Comparison of ENCODE assay signal across 29 mouse cellular contexts in genomic region chr19:45847733-45848093, GRCm38 (mm10). TPM values are rescaled to one million over a fixed set of nuclear protein-coding genes. Genes with fewer than 3 reads are reported as not detected.
A peak's percentile ranks its signal among the peaks of the same experiment; 100 is the strongest.
DNase-seq lines count a peak whose midpoint lies in the region; ATAC-seq and TF ChIP-seq lines count a peak whose summit lies in the region.
"Had no signal": no experiment of that assay in that cellular context is flagged by ENCODE, and none has a peak within 500 bp of the region (broad histone marks: within the 10 kb centered on the region; RNA-seq: fewer than 3 reads in every experiment).

No protein-coding gene starts in this region.

- no peak overlapping the region for H3K4me2 ChIP-seq in lung, postnatal 0 days (replicated peaks; ENCODE audit: low read depth, low read length)
- H3K4me2 ChIP-seq in embryonic facial prominence, embryonic 14.5 days (ENCODE audit: low read depth, low read length), result no peak overlapping the region
- H3K4me2 ChIP-seq in limb, embryonic 14.5 days (replicated peaks; ENCODE audit: low read depth, low read length, severe bottlenecking), result no peak overlapping the region
- H3K4me2 ChIP-seq in midbrain, embryonic 14.5 days (ENCODE audit: low read length), result no peak overlapping the region
- H3K4me2 ChIP-seq: forebrain, embryonic 12.5 days; forebrain, embryonic 15.5 days; heart, embryonic 12.5 days; heart, embryonic 15.5 days; hindbrain, embryonic 13.5 days had no signal

- TF ChIP-seq POLR2A in limb, embryonic 14.5 days (IDR thresholded peaks at IDR 0.05; ENCODE audit: borderline replicate concordance, extremely low read depth, insufficient read depth, insufficient read length), result no peak

- TF ChIP-seq CTCF in layer of hippocampus, adult 2 months (conservative IDR thresholded peaks at IDR 0.05), result no peak
- TF ChIP-seq CTCF in lung, postnatal 0 days (IDR thresholded peaks at IDR 0.05), result no peak

- no peak overlapping the region for H3K9ac ChIP-seq in lung, postnatal 0 days (replicated peaks; ENCODE audit: low read depth)
- no peak overlapping the region for H3K9ac ChIP-seq in embryonic facial prominence, embryonic 14.5 days (ENCODE audit: low read depth, low read length)
- H3K9ac ChIP-seq in limb, embryonic 14.5 days (ENCODE audit: low read depth, low read length, severe bottlenecking), result no peak overlapping the region
- H3K9ac ChIP-seq in midbrain, embryonic 14.5 days (replicated peaks; ENCODE audit: low read length), result no peak overlapping the region
- H3K9ac ChIP-seq: forebrain, embryonic 12.5 days; forebrain, embryonic 15.5 days; heart, embryonic 12.5 days; heart, embryonic 15.5 days; hindbrain, embryonic 13.5 days had no signal

- H3K36me3 ChIP-seq in lung, postnatal 0 days (ENCODE audit: insufficient read depth, low read length), result no peaks in the 10 kb centered on the region
- no peaks in the 10 kb centered on the region for H3K36me3 ChIP-seq in embryonic facial prominence, embryonic 14.5 days (ENCODE audit: control insufficient read depth, insufficient read depth, low read length)
- no peaks in the 10 kb centered on the region for H3K36me3 ChIP-seq in limb, embryonic 14.5 days (ENCODE audit: control insufficient read depth, insufficient read depth, low read length)
- no peaks in the 10 kb centered on the region for H3K36me3 ChIP-seq in midbrain, embryonic 14.5 days (ENCODE audit: control insufficient read depth, insufficient read depth, low read length)
- H3K36me3 ChIP-seq: forebrain, embryonic 12.5 days; forebrain, embryonic 15.5 days; heart, embryonic 12.5 days; heart, embryonic 15.5 days; hindbrain, embryonic 10.5 days; hindbrain, embryonic 13.5 days had no signal

- peak overlapping the region; percentile 8; the same call in 1 of the 2 replicates for H3K27ac ChIP-seq in layer of hippocampus, adult 2 months
- no peak overlapping the region for H3K27ac ChIP-seq in lung, postnatal 0 days (ENCODE audit: low read length)
- H3K27ac ChIP-seq in embryonic facial prominence, embryonic 14.5 days (replicated peaks; ENCODE audit: low read depth, low read length), result peak overlapping the region; percentile 79
- H3K27ac ChIP-seq in limb, embryonic 14.5 days (replicated peaks; ENCODE audit: low read depth, low read length), result peak overlapping the region; percentile 35
- no peak overlapping the region for H3K27ac ChIP-seq in midbrain, embryonic 14.5 days (replicated peaks; ENCODE audit: low read depth, low read length)
- H3K27ac ChIP-seq: forebrain, embryonic 12.5 days; forebrain, embryonic 15.5 days; heart, embryonic 15.5 days; hindbrain, embryonic 10.5 days; hindbrain, embryonic 13.5 days had no signal

- 65% methylated on average over 4 of the region's 4 CpGs for whole genome bisulfite sequencing in lung, postnatal 0 days
- WGBS in embryonic facial prominence, embryonic 14.5 days, result 60% methylated on average over 4 of the region's 4 CpGs
- WGBS in limb, embryonic 14.5 days, result 65% methylated on average over 4 of the region's 4 CpGs
- WGBS in midbrain, embryonic 14.5 days, result 84% methylated on average over 4 of the region's 4 CpGs

- no peaks in the 10 kb centered on the region for H3K4me1 ChIP-seq in lung, postnatal 0 days (ENCODE audit: insufficient read depth, low read depth, low read length)
- peaks cover 11% of the 10 kb centered on the region for H3K4me1 ChIP-seq in embryonic facial prominence, embryonic 14.5 days (ENCODE audit: control insufficient read depth, insufficient read depth, low read length)
- H3K4me1 ChIP-seq in limb, embryonic 14.5 days (ENCODE audit: control insufficient read depth, insufficient read depth, low read length), result peaks cover 2% of the 10 kb centered on the region; the same call in 1 of the 2 replicates
- no peaks in the 10 kb centered on the region for H3K4me1 ChIP-seq in midbrain, embryonic 14.5 days (ENCODE audit: control insufficient read depth, insufficient read depth, low read length)

- no peak overlapping the region for H3K4me3 ChIP-seq in layer of hippocampus, adult 2 months
- H3K4me3 ChIP-seq in lung, postnatal 0 days (ENCODE audit: low read depth, low read length), result no peak overlapping the region
- H3K4me3 ChIP-seq in embryonic facial prominence, embryonic 14.5 days (ENCODE audit: low read depth, low read length), result no peak overlapping the region
- H3K4me3 ChIP-seq in limb, embryonic 14.5 days (replicated peaks; ENCODE audit: low read length), result no peak overlapping the region
- H3K4me3 ChIP-seq in midbrain, embryonic 14.5 days (replicated peaks; ENCODE audit: low read depth, low read length), result no peak overlapping the region
- H3K4me3 ChIP-seq: erythroblast, embryonic 14.5 days; forebrain, embryonic 12.5 days; forebrain, embryonic 15.5 days; heart, embryonic 12.5 days; heart, embryonic 15.5 days; hindbrain, embryonic 10.5 days; hindbrain, embryonic 13.5 days had no signal

- no peaks in the 10 kb centered on the region for H3K27me3 ChIP-seq in lung, postnatal 0 days (replicated peaks; ENCODE audit: insufficient read depth, low read length)
- no peaks in the 10 kb centered on the region for H3K27me3 ChIP-seq in embryonic facial prominence, embryonic 14.5 days (replicated peaks; ENCODE audit: control insufficient read depth, insufficient read depth, low read length)
- H3K27me3 ChIP-seq in limb, embryonic 14.5 days (ENCODE audit: control insufficient read depth, insufficient read depth, low read length), result no peaks in the 10 kb centered on the region
- no peaks in the 10 kb centered on the region for H3K27me3 ChIP-seq in midbrain, embryonic 14.5 days (ENCODE audit: control insufficient read depth, insufficient read depth, low read length)
- H3K27me3 ChIP-seq: forebrain, embryonic 12.5 days; forebrain, embryonic 15.5 days; heart, embryonic 12.5 days; heart, embryonic 15.5 days; hindbrain, embryonic 13.5 days had no signal

- H3K9me3 ChIP-seq in lung, postnatal 0 days (ENCODE audit: low read length), result no peaks in the 10 kb centered on the region
- no peaks in the 10 kb centered on the region for H3K9me3 ChIP-seq in embryonic facial prominence, embryonic 14.5 days (ENCODE audit: control insufficient read depth, low read length)
- H3K9me3 ChIP-seq in limb, embryonic 14.5 days (ENCODE audit: control insufficient read depth, low read length), result no peaks in the 10 kb centered on the region
- no peaks in the 10 kb centered on the region for H3K9me3 ChIP-seq in midbrain, embryonic 14.5 days (ENCODE audit: control insufficient read depth, low read length)
- H3K9me3 ChIP-seq: forebrain, embryonic 12.5 days; forebrain, embryonic 15.5 days; heart, embryonic 12.5 days; heart, embryonic 15.5 days; hindbrain, embryonic 10.5 days; hindbrain, embryonic 13.5 days had no signal

- ATAC-seq in lung, postnatal 0 days, result peak; percentile 91
- no peak for ATAC-seq in embryonic facial prominence, embryonic 14.5 days (ENCODE audit: low read depth)
- no peak for ATAC-seq in limb, embryonic 14.5 days (ENCODE audit: low FRiP score, low read depth)
- ATAC-seq in megakaryocyte-erythroid progenitor cell, adult 5-6 weeks (replicated peaks; ENCODE audit: low FRiP score, low TSS enrichment, poor library complexity, severe bottlenecking), result no peak
- ATAC-seq in midbrain, embryonic 14.5 days (ENCODE audit: low FRiP score, low TSS enrichment), result no peak
- ATAC-seq: CD4-positive, CD25-positive, alpha-beta regulatory T cell, adult 4 months; forebrain, embryonic 15.5 days; hindbrain, embryonic 16.5 days had no signal

- no peak for DNase-seq in layer of hippocampus, adult 2 months (ENCODE audit: low spot score in 2 of 2)
- DNase-seq in layer of hippocampus, adult 9-11 months, result no peak
- DNase-seq in lung, postnatal 0 days (ENCODE audit: low spot score), result peak; percentile 57
- no peak for DNase-seq in lung, postnatal 36 days
- DNase-seq in embryonic facial prominence, embryonic 14.5 days (ENCODE audit: low spot score), result no peak
- no peak for DNase-seq in limb, embryonic 14.5 days (ENCODE audit: low spot score)
- no peak for DNase-seq in midbrain, embryonic 14.5 days
- DNase-seq: adrenal gland, postnatal 25 days; cerebellum, adult 11-12 months; cerebellum, adult 8-10 months; cerebellum, postnatal 10 days; cerebellum, postnatal 36 days; embryo, embryonic 11 days; gastrocnemius, postnatal 25 days; heart, adult 18-20 months; heart, postnatal 10 days; heart, postnatal 36 days had no signal

- TF ChIP-seq EP300 in lung, postnatal 0 days (IDR thresholded peaks at IDR 0.05), result no peak

RNA-seq across cellular contexts. Expression of gene Kcnip2, which starts 31.9 kb away (rescaled TPM):
- 100 to 1,000 TPM; 212 to 222 TPM for total RNA-seq in layer of hippocampus, adult 2 months (2021)
- 1.0 and 1.4 TPM in 2 replicates for polyA plus RNA-seq in lung, postnatal 0 days (2015; fragmentation: Nextera tagmentation; extraction: Ambion mirVana)
- polyA plus RNA-seq in embryonic facial prominence, embryonic 14.5 days (2014; fragmentation: Nextera tagmentation; extraction: Ambion mirVana), result 1.4 and 1.5 TPM in 2 replicates
- 1.3 and 1.5 TPM in 2 replicates for polyA plus RNA-seq in limb, embryonic 14.5 days (2012; rRNA removed)
- 0.55 and 0.92 TPM in 2 replicates for polyA plus RNA-seq in limb, embryonic 14.5 days (2014; fragmentation: Nextera tagmentation; extraction: Ambion mirVana)
- 0.52 TPM in 1 of 2 replicates, not detected in the other for total RNA-seq in megakaryocyte-erythroid progenitor cell, adult 5-6 weeks (2014; fragmentation: Nextera tagmentation)
- total RNA-seq in megakaryocyte-erythroid progenitor cell, adult 5-6 weeks (2017), result 0.34 and 3.6 TPM in 2 replicates
- polyA plus RNA-seq in midbrain, embryonic 14.5 days (2014; fragmentation: Nextera tagmentation; extraction: Ambion mirVana), result 3.9 and 5.0 TPM in 2 replicates
- total RNA-seq: MEL had no signal
- polyA plus RNA-seq: C2C12 had no signal

Comparison
In these comparisons a context has a peak if more than half of its experiments do, and no peak if none do; other contexts are left out.
1. H3K27ac ChIP-seq: peak in layer of hippocampus, adult 2 months (single experiment), embryonic facial prominence, embryonic 14.5 days (single experiment) and limb, embryonic 14.5 days (single experiment); none in lung, postnatal 0 days (single experiment) and midbrain, embryonic 14.5 days (single experiment).